Mouse (Mus musculus): ENCODE measurements around the gene Doxl2.
"Not testable (repeated sequence)": the region's sequence is repeated elsewhere in the genome, so short reads cannot be mapped to it uniquely, and the experiment has no call there.

Doxl2 gene

DNA sequence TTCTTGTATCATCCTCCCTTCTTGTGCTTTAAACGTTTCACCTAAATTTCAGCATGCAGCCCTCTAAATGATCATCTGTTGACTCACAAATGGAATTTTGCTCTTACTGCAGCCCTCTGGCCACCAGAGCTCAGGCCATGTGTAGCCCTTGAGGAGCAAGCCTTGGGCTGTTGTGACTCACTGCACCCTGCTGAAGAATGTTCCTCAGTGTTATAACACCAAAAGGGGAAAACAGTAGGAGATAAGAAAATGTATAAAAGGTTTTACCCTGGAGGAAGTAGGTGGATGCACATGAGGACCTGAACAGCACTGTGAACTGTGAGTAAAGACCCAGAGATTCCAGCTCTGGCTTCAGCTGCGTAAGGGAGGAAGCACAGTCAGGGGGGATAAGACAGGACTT is at the start of gene Doxl2:
TSS of gene Doxl2 (plus strand) at position 301 of the 400 bp plus-strand sequence.
- no peak for DNase-seq (ENCODE audit: low spot score in 2 of 2)

- no peak for DNase-seq (ENCODE audit: low spot score in 2 of 2)
Measured at GRCm38 (mm10) chr6:48929595-48929994, 45.2 kb upstream of the Doxl2 start, which contains the start of gene 1600015I10Rik. TSS of gene 1600015I10Rik (plus strand) at chr6:48929895.

- DNase-seq (ENCODE audit: low spot score in 2 of 2), result no peak
Measured at GRCm38 (mm10) chr6:48949596-48949995, 25.2 kb upstream of the Doxl2 start.

GRCm38 (mm10) chr6:48950676-48951075 is 24.1 kb upstream of the Doxl2 start:
- DNase-seq (ENCODE audit: low spot score in 2 of 2), result no peak

GRCm38 (mm10) chr6:48951630-48952029 is 23.1 kb upstream of the Doxl2 start:
- no peak for DNase-seq (ENCODE audit: low spot score in 2 of 2)

- DNase-seq (ENCODE audit: low spot score in 2 of 2), result no peak
Measured at GRCm38 (mm10) chr6:48953220-48953619, 21.5 kb upstream of the Doxl2 start.

DNA sequence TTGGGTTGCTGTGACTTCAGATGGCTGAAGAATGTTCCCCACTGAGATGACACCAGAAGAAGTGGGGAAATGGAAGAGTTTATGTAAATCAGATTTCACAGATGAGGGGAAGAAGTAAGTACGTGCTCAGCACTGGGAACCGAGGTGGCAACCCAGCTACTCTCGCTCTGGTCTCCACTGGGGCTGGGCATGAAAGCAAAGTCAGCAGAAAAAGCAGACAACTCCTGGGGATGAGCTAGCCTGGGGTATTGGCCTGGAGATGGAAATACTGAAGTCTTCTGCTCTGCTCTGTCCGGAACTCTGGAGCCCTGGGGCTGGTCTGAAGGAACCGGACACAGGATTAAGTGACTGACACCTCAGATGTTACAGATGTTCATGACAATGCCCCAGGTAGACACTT is 20.6 kb upstream of the Doxl2 start:
- DNase-seq (ENCODE audit: low spot score in 2 of 2), result no peak

- DNase-seq (ENCODE audit: low spot score in 2 of 2), result peak in 1 of 2 experiments; percentile 14
Measured at GRCm38 (mm10) chr6:48954946-48955345, 19.8 kb upstream of the Doxl2 start.

GRCm38 (mm10) chr6:48956785-48957184 is 18.0 kb upstream of the Doxl2 start:
- no peak for DNase-seq (ENCODE audit: low spot score in 2 of 2)

DNA sequence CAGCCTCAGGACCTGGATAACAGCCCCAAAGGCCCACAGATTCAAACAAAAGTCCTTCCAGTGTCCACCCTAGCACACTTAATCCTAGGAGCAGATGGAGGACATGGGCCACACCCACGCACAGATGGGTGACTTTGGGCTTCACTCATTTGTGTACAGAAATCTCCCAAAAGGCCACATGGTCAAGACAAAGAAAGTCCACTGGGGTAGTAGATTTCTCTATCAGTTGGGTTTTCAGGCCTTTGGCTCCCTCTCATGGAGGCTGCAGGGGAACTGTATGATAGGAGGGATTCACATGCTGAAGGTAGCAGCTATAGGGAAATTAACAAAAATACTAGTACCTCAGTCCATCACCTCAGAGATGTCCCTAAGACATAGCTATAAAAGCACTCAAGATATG is 16.7 kb upstream of the Doxl2 start:
- DNase-seq (ENCODE audit: low spot score in 2 of 2), result no peak

GRCm38 (mm10) chr6:48959151-48959550 is 15.6 kb upstream of the Doxl2 start:
- DNase-seq (ENCODE audit: low spot score in 2 of 2), result not testable (repeated sequence)

- DNase-seq (ENCODE audit: low spot score in 2 of 2), result not testable (repeated sequence)
Measured at GRCm38 (mm10) chr6:48966696-48967095, 8.1 kb upstream of the Doxl2 start.

GRCm38 (mm10) chr6:48967868-48968267 is 6.9 kb upstream of the Doxl2 start:
- DNase-seq (ENCODE audit: low spot score in 2 of 2), result no peak

GRCm38 (mm10) chr6:48979616-48980015 is 4.9 kb downstream of the Doxl2 start:
- no peak for DNase-seq (ENCODE audit: low spot score in 2 of 2)

GRCm38 (mm10) chr6:48982305-48982704 is 7.5 kb downstream of the Doxl2 start:
- DNase-seq (ENCODE audit: low spot score in 2 of 2), result no peak

DNA sequence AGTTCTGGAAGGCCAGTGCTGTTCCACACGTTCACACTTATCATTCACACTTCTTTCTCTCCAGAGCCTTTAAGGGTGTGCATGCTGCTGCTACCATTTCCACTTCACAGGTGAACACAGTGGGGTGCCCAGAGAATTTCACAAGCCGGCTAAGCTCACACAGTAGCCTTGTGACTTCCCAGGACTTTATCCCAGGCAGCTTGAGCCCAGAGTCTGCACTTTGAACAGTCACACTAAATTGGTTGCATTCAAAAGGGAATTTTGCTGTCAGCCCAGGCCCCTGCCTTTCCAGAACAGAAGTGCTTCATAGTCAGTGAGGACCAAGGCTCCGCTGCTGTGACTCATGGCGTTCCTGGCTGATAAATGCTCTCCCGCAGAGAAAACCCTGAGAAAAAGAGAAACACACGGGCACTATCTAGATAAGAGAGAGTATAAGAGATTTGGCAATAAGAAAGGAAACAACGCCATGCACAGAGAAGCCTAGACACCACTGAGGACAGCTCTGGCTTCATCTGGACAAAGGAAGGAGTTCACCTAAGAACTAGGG is 11.8 kb downstream of the Doxl2 start, which contains the start of gene Svs1:
TSS of gene Svs1 (plus strand) at position 418 of the 547 bp plus-strand sequence.
- DNase-seq (ENCODE audit: low spot score in 2 of 2), result no peak

DNA sequence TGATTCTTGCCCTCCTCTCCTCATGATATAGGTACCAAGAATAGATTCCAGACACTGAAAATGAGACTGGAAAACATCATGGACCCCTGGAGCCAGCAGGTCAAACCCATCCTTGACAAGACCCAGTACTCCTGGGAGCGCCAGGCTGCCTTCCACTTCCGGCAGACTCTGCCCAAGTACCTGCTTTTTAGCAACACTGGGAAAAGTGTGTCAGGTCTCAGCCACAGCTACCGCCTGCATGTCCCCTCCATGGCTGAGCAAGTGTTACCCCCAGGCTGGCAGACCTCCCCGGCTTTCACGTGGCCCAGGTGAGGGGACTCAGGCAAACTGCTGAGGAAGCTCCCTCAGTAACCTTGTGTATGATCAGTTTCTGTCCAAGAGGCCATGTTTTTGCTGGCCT is 15.2 kb downstream of the Doxl2 start:
- DNase-seq (ENCODE audit: low spot score in 2 of 2), result no peak

DNA sequence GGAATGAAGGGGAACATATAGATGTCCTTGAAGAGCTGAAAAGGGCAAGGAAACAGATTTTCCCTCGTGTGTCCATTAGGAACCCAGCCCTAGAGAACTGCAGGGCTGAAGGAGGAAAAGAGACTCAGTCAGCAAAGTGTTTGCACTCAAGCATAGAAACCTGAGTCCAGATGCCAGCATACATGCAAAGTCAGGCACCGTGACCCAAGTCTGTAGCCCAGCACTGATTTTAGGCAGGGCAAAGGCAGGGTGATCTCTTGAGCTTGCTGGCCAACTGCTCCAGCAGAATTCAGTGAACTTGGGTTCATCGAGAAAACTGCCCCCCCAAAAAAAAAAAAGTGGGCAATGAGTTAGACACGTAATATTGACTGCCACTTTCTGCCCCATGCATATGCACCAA is 17.2 kb downstream of the Doxl2 start:
- DNase-seq (ENCODE audit: low spot score in 2 of 2), result no peak

GRCm38 (mm10) chr6:48998186-48998585 is 23.4 kb downstream of the Doxl2 start:
- DNase-seq (ENCODE audit: low spot score in 2 of 2), result no peak

GRCm38 (mm10) chr6:48998796-48999195 is 24.0 kb downstream of the Doxl2 start:
- DNase-seq (ENCODE audit: low spot score in 2 of 2), result no peak

DNA sequence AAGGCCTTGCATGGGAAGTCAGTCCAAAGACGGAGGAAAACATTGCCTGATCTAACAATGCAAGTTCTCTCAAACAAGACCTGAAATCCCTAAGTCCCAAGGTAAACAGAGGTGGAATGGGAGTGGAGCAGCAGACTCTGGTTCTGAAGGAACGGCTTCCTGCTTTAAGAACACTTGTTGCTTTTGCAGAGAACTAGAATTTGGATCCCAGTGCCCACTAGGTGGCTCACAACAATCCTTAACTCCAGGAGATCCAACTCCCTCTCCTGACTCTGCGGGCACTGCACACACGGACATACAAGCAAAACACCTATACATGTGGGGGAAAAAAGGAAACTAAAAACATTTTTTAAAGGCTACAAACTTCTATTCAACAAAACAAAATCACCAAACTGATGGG is 28.6 kb downstream of the Doxl2 start:
- DNase-seq (ENCODE audit: low spot score in 2 of 2), result no peak

GRCm38 (mm10) chr6:49007981-49008380 is 33.2 kb downstream of the Doxl2 start:
- DNase-seq (ENCODE audit: low spot score in 2 of 2), result peak in 1 of 2 experiments; percentile 46

DNA sequence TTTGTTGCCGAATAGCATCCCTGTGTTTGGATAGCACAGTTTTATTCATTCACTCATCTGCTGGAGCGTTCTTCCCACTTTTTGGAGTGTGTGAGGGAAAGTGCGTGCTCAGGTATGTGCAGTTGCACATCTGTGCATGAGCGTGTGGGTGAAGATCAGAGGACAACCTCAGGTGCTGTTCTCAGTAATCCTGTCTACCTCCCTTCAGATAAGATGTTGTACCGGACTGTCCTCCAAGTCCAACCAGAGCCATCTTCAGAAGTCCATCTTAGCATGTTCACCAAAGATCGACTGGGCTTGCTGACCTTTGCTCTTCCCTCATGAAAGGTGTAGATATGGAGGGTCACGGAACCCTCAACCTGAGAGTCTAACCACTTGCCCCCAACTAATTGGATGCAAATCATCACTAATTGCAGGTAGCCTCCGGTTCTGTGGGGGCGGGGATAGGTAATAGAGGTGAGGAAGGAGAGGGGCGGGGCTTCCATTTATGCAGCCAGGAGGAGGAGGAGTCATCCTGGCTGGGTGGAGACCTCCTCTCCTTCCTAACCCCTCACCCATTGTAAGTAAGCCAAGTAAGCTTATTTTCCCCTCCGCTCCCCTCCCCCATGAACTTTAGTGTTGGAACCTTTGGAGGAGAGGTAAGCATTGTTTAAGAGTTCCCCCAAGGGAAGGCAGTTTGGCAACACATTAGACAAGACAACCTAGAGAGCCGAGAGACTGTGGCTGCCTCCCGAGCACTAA is 33.8 kb downstream of the Doxl2 start:
- no peak for DNase-seq (ENCODE audit: low spot score in 2 of 2)

All from spleen, postnatal 14 days (tissue).